Mouse (Mus musculus): ENCODE measurements at regions not wholly inside any gene's neighbourhood (a gene's known extent, or its start where the extent isn't known, plus 50 kb on each side); places are given as distances from the start of the nearest gene placed in this dataset.

DNA sequence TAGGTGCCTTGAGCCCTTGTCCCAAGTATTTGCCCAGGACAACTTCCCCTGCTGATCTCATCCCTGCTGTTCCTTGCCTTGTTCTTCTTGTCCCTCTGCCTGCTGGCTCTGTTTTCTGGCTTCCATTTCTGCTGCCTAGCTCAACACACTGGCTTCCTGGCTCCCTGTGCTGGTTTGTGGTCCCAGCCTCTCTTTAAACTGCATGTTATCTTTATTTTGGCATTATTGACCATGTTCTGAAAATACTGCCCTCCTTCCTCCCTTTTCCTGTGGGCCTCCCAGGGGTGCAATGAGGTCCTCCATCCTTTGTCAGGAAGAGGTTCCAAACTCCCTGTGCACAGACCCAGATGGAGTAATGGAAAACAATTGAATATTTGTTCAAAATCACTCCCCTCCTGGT is 97.9 kb upstream of the Arhgap32 start:
- Histone ChIP-seq H3K4me3 (ENCODE audit: low read depth, low read length) (no peak overlapping the region), H3K36me3 (ENCODE audit: control insufficient read depth, insufficient read depth, low read length) (no peaks in the 10 kb centered on the region), H3K9ac (ENCODE audit: low read depth, low read length) (no peak overlapping the region), H3K4me2 (no peak overlapping the region), H3K27ac (ENCODE audit: low read depth, low read length) (no peak overlapping the region), H3K9me3 (replicated peaks; ENCODE audit: control insufficient read depth, low read length) (no peaks in the 10 kb centered on the region; the same call in 1 of the 2 replicates), H3K27me3 (ENCODE audit: control insufficient read depth, insufficient read depth, low read length) (no peaks in the 10 kb centered on the region), H3K4me1 (ENCODE audit: control insufficient read depth, insufficient read depth, low read length) (peaks cover 10% of the 10 kb centered on the region)
- no peak for ATAC-seq (replicated peaks; ENCODE audit: insufficient number of reproducible peaks, low FRiP score, low TSS enrichment)

DNA sequence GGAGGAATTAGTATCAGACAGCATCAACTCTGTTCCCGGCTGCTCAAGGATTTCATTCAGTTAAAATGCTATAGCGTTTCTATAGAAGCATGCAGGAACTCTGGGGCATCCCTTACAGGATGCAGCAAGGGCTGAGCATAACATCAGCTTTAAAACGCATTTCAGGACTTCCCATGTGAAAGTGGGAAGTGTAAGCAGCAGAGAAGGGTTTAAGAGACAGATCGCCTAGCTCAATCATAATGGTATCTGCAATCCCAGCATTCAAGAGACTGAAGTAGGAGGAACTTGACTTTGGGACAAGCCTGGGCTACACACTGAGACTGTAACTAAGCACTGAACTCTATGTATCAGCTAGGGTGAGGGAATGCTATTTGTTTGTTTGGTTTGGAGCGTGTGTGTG is 96.2 kb upstream of the Arhgap32 start:
- Histone ChIP-seq H3K27ac (ENCODE audit: low read depth, low read length) (no peak overlapping the region), H3K36me3 (ENCODE audit: control insufficient read depth, insufficient read depth, low read length) (no peaks in the 10 kb centered on the region), H3K27me3 (ENCODE audit: control insufficient read depth, insufficient read depth, low read length) (no peaks in the 10 kb centered on the region), H3K4me2 (no peak overlapping the region), H3K9ac (ENCODE audit: low read depth, low read length) (no peak overlapping the region), H3K9me3 (replicated peaks; ENCODE audit: control insufficient read depth, low read length) (no peaks in the 10 kb centered on the region), H3K4me1 (ENCODE audit: control insufficient read depth, insufficient read depth, low read length) (peaks cover 11% of the 10 kb centered on the region), H3K4me3 (ENCODE audit: low read depth, low read length) (no peak overlapping the region)
- no peak for ATAC-seq (replicated peaks; ENCODE audit: insufficient number of reproducible peaks, low FRiP score, low TSS enrichment)
- WGBS (ENCODE audit: insufficient replicate concordance), result 76% methylated on average over 5 of the region's 5 CpGs

DNA sequence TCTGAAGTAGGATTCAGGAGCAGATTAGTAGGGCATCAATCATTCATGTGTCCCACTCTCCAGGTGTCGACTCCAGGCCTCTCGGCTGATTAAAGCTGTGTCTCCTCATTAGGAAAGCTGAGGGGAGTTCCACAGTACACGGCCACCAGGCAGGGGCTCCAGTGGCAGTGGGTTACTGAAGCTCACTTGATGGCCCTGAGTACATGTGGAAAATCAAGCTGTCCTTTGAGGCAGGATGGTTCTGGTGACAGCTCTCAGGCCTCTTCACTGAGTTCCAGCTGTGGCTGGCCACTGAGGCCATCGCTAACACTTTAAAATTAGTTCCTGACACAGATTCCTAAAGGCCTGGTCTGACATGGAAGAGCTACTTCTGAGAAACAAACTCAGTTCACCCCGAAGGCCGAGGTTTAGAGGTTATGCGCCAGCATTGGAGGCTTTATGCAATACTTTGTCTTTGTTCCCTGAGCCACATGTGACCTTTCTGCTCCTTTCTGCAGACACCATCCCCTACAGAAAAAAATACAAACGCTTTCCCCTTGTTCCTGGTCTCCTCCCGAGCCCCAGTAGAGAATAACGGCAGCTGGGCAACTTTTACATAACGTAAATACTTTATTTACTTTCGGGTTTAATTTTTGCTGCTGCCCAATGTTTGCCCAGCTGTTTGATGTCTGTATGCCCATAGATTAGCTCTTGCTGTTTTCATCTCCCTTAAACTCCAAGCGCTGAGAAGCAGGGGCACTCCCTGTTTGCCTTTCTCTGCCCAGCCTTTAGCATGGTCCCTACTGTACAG is 94.8 kb upstream of the Arhgap32 start:
- peaks cover 12% of the 10 kb centered on the region for H3K4me1 ChIP-seq (ENCODE audit: control insufficient read depth, insufficient read depth, low read length)
- peak overlapping the region; percentile 66 for H3K27ac ChIP-seq (ENCODE audit: low read depth, low read length)
- no peaks in the 10 kb centered on the region for H3K9me3 ChIP-seq (replicated peaks; ENCODE audit: control insufficient read depth, low read length)
- H3K4me3 ChIP-seq (ENCODE audit: low read depth, low read length), result no peak overlapping the region
- 30% methylated on average over 13 of the region's 13 CpGs for WGBS (ENCODE audit: insufficient replicate concordance)
- no peak overlapping the region; the same call in 1 of the 2 replicates for H3K9ac ChIP-seq (ENCODE audit: low read depth, low read length)
- H3K36me3 ChIP-seq (ENCODE audit: control insufficient read depth, insufficient read depth, low read length), result no peaks in the 10 kb centered on the region
- ATAC-seq (replicated peaks; ENCODE audit: insufficient number of reproducible peaks, low FRiP score, low TSS enrichment), result no peak
- H3K27me3 ChIP-seq (ENCODE audit: control insufficient read depth, insufficient read depth, low read length), result no peaks in the 10 kb centered on the region
- no peak overlapping the region for H3K4me2 ChIP-seq

DNA sequence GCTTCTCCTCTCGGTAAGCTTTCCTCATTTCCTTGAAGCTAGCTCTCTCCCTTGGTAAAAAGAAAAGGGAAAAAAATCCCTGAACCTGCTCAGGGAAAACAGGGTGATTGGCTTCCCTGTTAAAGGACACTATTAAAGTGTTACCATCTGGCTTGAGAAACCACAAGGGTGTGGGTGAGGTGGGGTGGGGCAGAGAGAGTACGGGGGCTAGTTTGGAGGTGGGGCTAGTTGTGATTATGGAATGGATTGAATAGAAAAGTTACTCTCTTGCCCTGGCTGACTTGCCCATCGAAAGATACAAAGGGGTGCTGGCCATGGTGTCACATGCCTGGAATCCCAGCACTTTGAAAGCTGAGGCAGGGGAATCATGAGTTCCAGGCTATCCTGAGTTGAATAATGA is 94.2 kb upstream of the Arhgap32 start:
- ATAC-seq (replicated peaks; ENCODE audit: insufficient number of reproducible peaks, low FRiP score, low TSS enrichment), result no peak
- peaks cover 12% of the 10 kb centered on the region for H3K4me1 ChIP-seq (ENCODE audit: control insufficient read depth, insufficient read depth, low read length)
- no peaks in the 10 kb centered on the region for H3K36me3 ChIP-seq (ENCODE audit: control insufficient read depth, insufficient read depth, low read length)
- H3K9ac ChIP-seq (ENCODE audit: low read depth, low read length), result no peak overlapping the region; the same call in 1 of the 2 replicates
- no peaks in the 10 kb centered on the region for H3K27me3 ChIP-seq (ENCODE audit: control insufficient read depth, insufficient read depth, low read length)
- WGBS (ENCODE audit: insufficient replicate concordance), result 54% methylated on average over 3 of the region's 3 CpGs
- H3K4me3 ChIP-seq (ENCODE audit: low read depth, low read length), result no peak overlapping the region
- no peak overlapping the region for H3K27ac ChIP-seq (ENCODE audit: low read depth, low read length)
- H3K4me2 ChIP-seq, result no peak overlapping the region
- H3K9me3 ChIP-seq (replicated peaks; ENCODE audit: control insufficient read depth, low read length), result no peaks in the 10 kb centered on the region

DNA sequence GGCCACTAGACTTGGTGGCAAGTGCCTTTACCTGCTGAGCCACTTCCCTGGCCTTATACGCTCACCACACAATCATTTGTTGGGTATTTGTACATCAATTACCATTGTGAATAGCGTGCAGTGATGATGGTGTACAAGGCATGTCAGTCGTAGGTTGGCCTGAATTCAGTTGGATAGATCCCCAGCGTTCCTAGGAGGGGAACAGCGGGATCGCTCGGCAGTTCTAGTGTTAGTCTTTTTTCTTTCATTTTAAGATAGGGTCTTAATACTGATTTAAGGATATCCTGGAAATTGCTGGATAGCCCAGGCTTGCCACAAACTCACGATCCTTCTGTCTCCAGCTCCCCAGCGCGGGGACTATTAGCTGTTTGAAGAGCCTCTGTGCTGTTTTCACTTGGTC is 92.9 kb upstream of the Arhgap32 start:
- no peaks in the 10 kb centered on the region for H3K27me3 ChIP-seq (ENCODE audit: control insufficient read depth, insufficient read depth, low read length)
- H3K4me1 ChIP-seq (ENCODE audit: control insufficient read depth, insufficient read depth, low read length), result peaks cover 11% of the 10 kb centered on the region
- no peak overlapping the region for H3K9ac ChIP-seq (ENCODE audit: low read depth, low read length)
- H3K4me3 ChIP-seq (ENCODE audit: low read depth, low read length), result no peak overlapping the region
- no peaks in the 10 kb centered on the region for H3K36me3 ChIP-seq (ENCODE audit: control insufficient read depth, insufficient read depth, low read length)
- WGBS (ENCODE audit: insufficient replicate concordance), result 91% methylated on average over 10 of the region's 10 CpGs
- H3K27ac ChIP-seq (ENCODE audit: low read depth, low read length), result no peak overlapping the region
- H3K4me2 ChIP-seq, result no peak overlapping the region
- H3K9me3 ChIP-seq (replicated peaks; ENCODE audit: control insufficient read depth, low read length), result no peaks in the 10 kb centered on the region
- ATAC-seq (replicated peaks; ENCODE audit: insufficient number of reproducible peaks, low FRiP score, low TSS enrichment), result no peak

DNA sequence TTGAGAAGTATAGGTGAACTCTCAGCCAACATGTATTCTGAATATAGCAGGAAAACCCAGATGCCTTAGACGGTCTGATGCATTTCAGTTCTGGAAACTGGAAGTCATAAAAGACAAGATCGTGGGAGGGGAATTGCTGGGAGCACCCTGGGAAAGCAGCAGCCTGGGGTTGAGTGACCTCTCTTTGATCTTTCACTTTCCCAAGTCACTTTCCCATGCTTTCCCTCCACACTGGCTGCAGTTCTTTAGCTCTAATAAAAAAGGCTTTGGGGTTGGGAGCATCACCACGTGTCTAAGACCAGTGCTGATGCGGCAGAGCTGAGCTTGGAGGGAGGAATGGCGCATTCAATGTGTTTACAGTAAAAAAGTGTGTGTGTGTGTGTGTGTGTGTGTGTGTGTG is 91.2 kb upstream of the Arhgap32 start:
- Histone ChIP-seq H3K9me3 (replicated peaks; ENCODE audit: control insufficient read depth, low read length) (no peaks in the 10 kb centered on the region), H3K4me1 (ENCODE audit: control insufficient read depth, insufficient read depth, low read length) (peaks cover 24% of the 10 kb centered on the region), H3K4me2 (no peak overlapping the region), H3K27me3 (ENCODE audit: control insufficient read depth, insufficient read depth, low read length) (no peaks in the 10 kb centered on the region), H3K9ac (ENCODE audit: low read depth, low read length) (no peak overlapping the region), H3K36me3 (ENCODE audit: control insufficient read depth, insufficient read depth, low read length) (no peaks in the 10 kb centered on the region), H3K27ac (ENCODE audit: low read depth, low read length) (no peak overlapping the region), H3K4me3 (ENCODE audit: low read depth, low read length) (no peak overlapping the region)
- 65% methylated on average over 5 of the region's 5 CpGs for WGBS (ENCODE audit: insufficient replicate concordance)
- ATAC-seq (replicated peaks; ENCODE audit: insufficient number of reproducible peaks, low FRiP score, low TSS enrichment), result no peak

DNA sequence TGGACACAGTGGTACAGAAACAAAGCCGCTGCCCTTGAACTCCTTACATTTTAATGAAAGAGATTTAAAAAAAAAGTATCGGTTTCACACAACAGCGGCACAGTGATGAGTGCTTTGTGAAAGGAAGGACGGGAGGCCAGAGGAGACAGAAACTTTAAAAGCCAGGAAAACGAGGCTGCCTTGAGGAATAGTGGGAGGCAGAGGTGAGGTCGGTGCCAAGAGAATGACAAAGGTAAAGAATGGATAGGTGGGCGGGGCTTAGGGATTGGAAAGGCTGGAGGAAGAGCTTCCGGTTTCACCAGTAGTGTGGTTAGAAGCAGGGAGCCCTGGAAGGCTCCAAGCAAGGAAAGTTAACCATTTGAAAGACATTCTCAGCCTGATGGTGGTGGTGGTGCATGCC is 88.0 kb upstream of the Arhgap32 start:
- no peak for ATAC-seq (replicated peaks; ENCODE audit: insufficient number of reproducible peaks, low FRiP score, low TSS enrichment)
- Histone ChIP-seq H3K27ac (ENCODE audit: low read depth, low read length) (no peak overlapping the region), H3K9me3 (replicated peaks; ENCODE audit: control insufficient read depth, low read length) (no peaks in the 10 kb centered on the region), H3K27me3 (ENCODE audit: control insufficient read depth, insufficient read depth, low read length) (no peaks in the 10 kb centered on the region), H3K4me3 (ENCODE audit: low read depth, low read length) (no peak overlapping the region), H3K36me3 (ENCODE audit: control insufficient read depth, insufficient read depth, low read length) (no peaks in the 10 kb centered on the region), H3K9ac (ENCODE audit: low read depth, low read length) (no peak overlapping the region), H3K4me2 (no peak overlapping the region), H3K4me1 (ENCODE audit: control insufficient read depth, insufficient read depth, low read length) (peaks cover 22% of the 10 kb centered on the region)
- 33% methylated on average over 8 of the region's 8 CpGs for WGBS (ENCODE audit: insufficient replicate concordance)

DNA sequence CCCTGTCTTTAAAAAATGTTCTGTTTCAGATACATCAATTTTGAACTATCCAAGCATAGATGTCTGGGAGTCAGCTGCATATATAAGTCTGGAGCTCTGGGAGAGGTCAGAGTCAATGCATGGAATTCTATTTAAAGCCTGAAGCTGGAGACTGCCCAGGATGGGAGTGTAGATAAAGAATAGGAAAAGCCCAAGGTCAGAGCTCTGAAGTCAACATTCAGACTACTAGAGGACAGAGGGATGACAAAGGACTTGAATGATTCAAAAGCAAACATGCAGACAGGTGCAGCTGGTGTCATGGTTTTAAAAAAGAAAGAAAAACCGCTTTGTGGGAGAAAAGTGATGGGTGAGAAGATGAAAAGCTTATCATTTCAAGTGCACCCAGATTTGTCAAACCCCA is 86.9 kb upstream of the Arhgap32 start:
- Histone ChIP-seq H3K4me3 (ENCODE audit: low read depth, low read length) (no peak overlapping the region), H3K27ac (ENCODE audit: low read depth, low read length) (peak overlapping the region; percentile 29; the same call in 1 of the 2 replicates), H3K4me2 (no peak overlapping the region), H3K4me1 (ENCODE audit: control insufficient read depth, insufficient read depth, low read length) (peaks cover 30% of the 10 kb centered on the region), H3K9ac (ENCODE audit: low read depth, low read length) (no peak overlapping the region), H3K9me3 (replicated peaks; ENCODE audit: control insufficient read depth, low read length) (no peaks in the 10 kb centered on the region), H3K27me3 (ENCODE audit: control insufficient read depth, insufficient read depth, low read length) (no peaks in the 10 kb centered on the region), H3K36me3 (ENCODE audit: control insufficient read depth, insufficient read depth, low read length) (no peaks in the 10 kb centered on the region)
- WGBS (ENCODE audit: insufficient replicate concordance), result 75% methylated on average over 1 of the region's 1 CpGs
- no peak for ATAC-seq (replicated peaks; ENCODE audit: insufficient number of reproducible peaks, low FRiP score, low TSS enrichment)

DNA sequence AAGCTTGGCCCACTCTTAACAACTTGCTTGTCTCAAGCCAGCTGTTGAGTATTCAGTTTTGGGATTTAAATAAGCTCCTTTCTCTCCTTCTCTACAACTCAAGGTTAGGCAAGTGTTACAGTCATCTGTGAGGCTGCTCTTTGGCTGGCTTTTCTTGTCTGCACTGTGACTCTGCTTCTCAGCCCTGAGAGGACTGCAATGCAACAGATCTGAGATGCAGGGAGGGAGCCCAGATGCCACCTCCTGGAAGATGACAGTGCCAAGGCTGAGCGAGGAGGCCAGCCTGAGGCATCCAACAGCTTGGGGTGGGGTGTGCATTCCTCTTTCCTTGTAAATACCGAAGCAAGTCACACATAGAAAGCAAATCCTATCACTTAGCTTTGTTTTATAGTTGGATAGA is 86.2 kb upstream of the Arhgap32 start:
- Histone ChIP-seq H3K27me3 (ENCODE audit: control insufficient read depth, insufficient read depth, low read length) (no peaks in the 10 kb centered on the region), H3K36me3 (ENCODE audit: control insufficient read depth, insufficient read depth, low read length) (no peaks in the 10 kb centered on the region), H3K4me3 (ENCODE audit: low read depth, low read length) (no peak overlapping the region), H3K9ac (ENCODE audit: low read depth, low read length) (no peak overlapping the region), H3K4me2 (no peak overlapping the region), H3K27ac (ENCODE audit: low read depth, low read length) (peak overlapping the region; percentile 29; the same call in 1 of the 2 replicates), H3K4me1 (ENCODE audit: control insufficient read depth, insufficient read depth, low read length) (peaks cover 34% of the 10 kb centered on the region), H3K9me3 (replicated peaks; ENCODE audit: control insufficient read depth, low read length) (no peaks in the 10 kb centered on the region)
- WGBS (ENCODE audit: insufficient replicate concordance), result 53% methylated on average over 2 of the region's 2 CpGs
- no peak for ATAC-seq (replicated peaks; ENCODE audit: insufficient number of reproducible peaks, low FRiP score, low TSS enrichment)

Data from heart, embryonic 11.5 days (tissue).